Mouse (Mus musculus): ENCODE measurements around the gene Hlx. TPM values are rescaled to one million over a fixed set of nuclear protein-coding genes. Genes with fewer than 3 reads are reported as not detected.

Gene Hlx
- polyA plus RNA-seq, 1 experiment from 2014 or later: 26.5 TPM

GRCm38 (mm10) chr1:184720162-184721025 lies 12.0 kb downstream of the Hlx start:
- H3K4me2 ChIP-seq: no peak overlapping the region
- no peak for ATAC-seq
- WGBS (ENCODE audit: insufficient replicate concordance): 4% methylated on average over 26 of the region's 26 CpGs

DNA sequence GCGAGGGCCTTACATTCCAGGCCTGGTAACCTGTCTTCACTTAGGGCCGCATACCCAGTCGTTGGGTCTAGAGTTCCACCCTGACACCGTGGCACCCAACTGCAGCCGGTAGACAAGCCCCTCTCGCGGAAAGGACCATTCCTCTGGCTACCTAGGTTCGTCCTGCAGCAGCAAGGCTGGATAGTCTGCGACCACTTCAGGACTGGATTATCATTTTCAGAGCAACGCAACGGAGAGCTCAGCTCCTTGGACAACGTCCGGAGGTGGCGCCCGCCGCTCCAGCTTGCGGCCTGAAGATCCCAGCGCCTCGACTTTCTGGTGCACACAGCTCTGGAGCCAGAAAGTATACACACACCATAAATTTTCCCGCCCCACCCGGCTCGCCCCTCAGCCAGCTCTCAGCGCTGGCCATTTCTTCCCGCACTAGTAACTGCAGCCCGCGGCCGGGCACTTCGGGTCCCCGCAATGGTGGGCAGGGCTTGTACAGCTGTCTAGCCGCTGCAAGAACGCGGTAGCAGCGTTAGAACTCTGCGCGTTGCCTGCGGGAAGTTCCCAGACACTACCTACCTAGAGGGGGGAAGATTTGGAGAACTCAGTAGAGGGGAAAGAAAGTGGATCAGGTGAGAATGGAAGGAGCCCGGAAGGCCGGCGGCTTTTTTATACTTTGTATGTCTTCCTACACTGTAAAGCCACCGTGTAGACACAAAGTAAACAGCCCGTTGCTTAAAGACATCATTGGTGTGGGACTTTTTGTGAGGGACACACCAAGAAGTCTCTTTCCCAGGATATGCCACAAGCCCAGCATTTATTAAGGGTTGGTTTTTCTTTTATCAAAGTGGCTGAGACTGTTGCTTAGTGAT lies 13.9 kb downstream of the Hlx start:
- Histone ChIP-seq H3K27me3 (replicated peaks) (peaks cover 99% of the 10 kb centered on the region), H3K27ac (no peak overlapping the region), H3K9me3 (replicated peaks) (no peaks in the 10 kb centered on the region), H3K36me3 (no peaks in the 10 kb centered on the region), H3K9ac (no peak overlapping the region), H3K4me1 (no peaks in the 10 kb centered on the region), H3K4me3 (peak overlapping the region; percentile 14; the same call in 1 of the 2 replicates), H3K4me2 (peak overlapping the region; percentile 45)
- 2% methylated on average over 41 of the region's 41 CpGs for WGBS (ENCODE audit: insufficient replicate concordance)
- no peak for ATAC-seq

More at GRCm38 (mm10) chr1:184720162-184721025, 12.0 kb downstream of the Hlx start:
- Histone ChIP-seq H3K4me1 (no peaks in the 10 kb centered on the region), H3K27me3 (replicated peaks) (peaks cover 100% of the 10 kb centered on the region), H3K4me3 (no peak overlapping the region), H3K27ac (no peak overlapping the region), H3K9ac (no peak overlapping the region), H3K9me3 (replicated peaks) (no peaks in the 10 kb centered on the region), H3K36me3 (no peaks in the 10 kb centered on the region)

DNA sequence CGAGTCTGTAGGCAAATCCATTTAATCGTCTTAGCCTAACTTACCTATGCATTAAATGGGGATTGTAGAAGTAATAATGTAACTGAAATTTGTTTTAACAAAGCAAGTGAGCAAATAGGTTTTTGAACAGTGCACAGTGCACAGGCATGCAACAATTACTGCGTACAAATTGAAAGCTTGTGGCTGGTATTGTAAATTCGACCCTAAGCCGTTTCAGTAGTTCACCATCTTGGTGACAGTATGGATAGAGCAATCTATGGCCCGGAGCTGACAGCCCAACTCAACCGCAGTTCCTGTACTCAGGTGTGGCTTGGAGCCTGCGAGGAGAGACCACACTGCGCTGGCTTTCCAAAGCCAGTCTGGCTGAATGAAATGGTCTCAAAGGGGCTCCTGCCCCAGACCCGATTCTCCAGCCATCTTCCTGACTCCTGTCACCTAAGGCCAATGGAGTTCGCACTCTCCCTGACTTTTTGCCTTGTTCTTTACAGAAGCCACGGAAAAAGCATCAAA lies 14.7 kb downstream of the Hlx start:
- no peaks in the 10 kb centered on the region for H3K4me1 ChIP-seq
- no peak overlapping the region for H3K4me2 ChIP-seq
- no peak overlapping the region for H3K4me3 ChIP-seq
- 6% methylated on average over 12 of the region's 12 CpGs for WGBS (ENCODE audit: insufficient replicate concordance)
- no peak for ATAC-seq
- no peak overlapping the region for H3K27ac ChIP-seq
- no peak overlapping the region for H3K9ac ChIP-seq
- no peaks in the 10 kb centered on the region for H3K36me3 ChIP-seq
- H3K27me3 ChIP-seq (replicated peaks): peaks cover 96% of the 10 kb centered on the region
- no peaks in the 10 kb centered on the region for H3K9me3 ChIP-seq (replicated peaks)

DNA sequence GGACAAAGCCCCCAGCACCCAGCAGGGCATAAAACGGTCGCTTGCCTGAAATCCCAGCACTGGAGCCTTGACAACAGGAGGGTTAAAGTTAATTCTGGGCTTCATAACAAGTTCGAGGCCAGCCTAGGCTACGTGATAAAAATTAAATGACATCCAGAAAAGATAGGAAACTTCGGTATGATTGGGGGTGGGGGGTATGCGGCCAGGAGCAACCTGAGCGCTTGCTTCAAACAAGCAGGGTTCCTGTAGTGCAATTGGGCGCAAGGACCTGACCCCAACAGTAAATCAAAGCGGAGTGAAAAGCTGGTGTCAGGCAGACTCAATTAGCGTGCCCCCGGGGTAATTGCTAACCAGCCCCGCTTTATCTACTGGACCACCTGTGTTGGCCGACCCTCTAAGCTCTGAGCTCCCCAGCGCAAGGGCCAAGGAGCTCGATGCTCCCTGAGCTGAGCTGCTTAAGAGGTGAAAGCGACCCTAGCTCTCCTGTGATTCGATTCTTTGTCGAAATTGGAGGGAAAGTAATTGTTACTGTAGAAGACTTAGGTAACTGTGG lies 15.3 kb downstream of the Hlx start:
- WGBS (ENCODE audit: insufficient replicate concordance): 5% methylated on average over 18 of the region's 18 CpGs
- no peak overlapping the region for H3K9ac ChIP-seq
- no peak overlapping the region for H3K4me3 ChIP-seq
- peaks cover 89% of the 10 kb centered on the region for H3K27me3 ChIP-seq (replicated peaks)
- H3K27ac ChIP-seq: no peak overlapping the region
- no peak for ATAC-seq
- no peaks in the 10 kb centered on the region for H3K4me1 ChIP-seq
- no peaks in the 10 kb centered on the region for H3K9me3 ChIP-seq (replicated peaks)
- H3K36me3 ChIP-seq: no peaks in the 10 kb centered on the region
- no peak overlapping the region for H3K4me2 ChIP-seq

- H3K9ac ChIP-seq: no peak overlapping the region
- H3K9me3 ChIP-seq (replicated peaks): no peaks in the 10 kb centered on the region
- 3% methylated on average over 6 of the region's 6 CpGs for WGBS (ENCODE audit: insufficient replicate concordance)
- H3K36me3 ChIP-seq: no peaks in the 10 kb centered on the region
- no peak overlapping the region for H3K27ac ChIP-seq
- no peaks in the 10 kb centered on the region for H3K4me1 ChIP-seq
- no peak overlapping the region for H3K4me3 ChIP-seq
- H3K27me3 ChIP-seq (replicated peaks): peaks cover 83% of the 10 kb centered on the region
- ATAC-seq: no peak
- no peak overlapping the region; the same call in 1 of the 2 replicates for H3K4me2 ChIP-seq
Measured at GRCm38 (mm10) chr1:184716117-184716516, 16.3 kb downstream of the Hlx start.

DNA sequence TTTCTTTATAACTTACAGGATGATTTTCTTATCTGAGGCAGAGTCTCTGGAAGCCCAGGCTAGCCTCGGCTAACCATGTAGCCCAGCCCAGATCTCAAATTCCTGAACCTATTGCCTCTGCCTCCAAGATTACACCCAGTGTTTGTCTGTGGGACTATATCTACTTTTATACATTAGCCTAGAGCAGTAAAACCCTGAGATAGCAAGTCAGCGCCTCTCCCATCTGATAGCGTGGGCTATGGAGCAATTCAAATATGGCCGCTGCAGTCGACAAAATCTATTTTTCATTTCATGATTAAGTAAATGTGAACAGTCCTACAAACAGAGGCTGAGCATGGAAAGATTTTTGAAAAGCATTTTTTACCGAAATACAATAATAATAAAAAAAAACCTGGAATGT lies 16.7 kb downstream of the Hlx start:
- Histone ChIP-seq H3K9me3 (replicated peaks) (no peaks in the 10 kb centered on the region), H3K36me3 (no peaks in the 10 kb centered on the region), H3K27ac (no peak overlapping the region), H3K9ac (no peak overlapping the region), H3K27me3 (replicated peaks) (peaks cover 79% of the 10 kb centered on the region), H3K4me1 (no peaks in the 10 kb centered on the region), H3K4me3 (no peak overlapping the region), H3K4me2 (no peak overlapping the region)
- ATAC-seq: no peak
- WGBS (ENCODE audit: insufficient replicate concordance): 25% methylated on average over 6 of the region's 6 CpGs

DNA sequence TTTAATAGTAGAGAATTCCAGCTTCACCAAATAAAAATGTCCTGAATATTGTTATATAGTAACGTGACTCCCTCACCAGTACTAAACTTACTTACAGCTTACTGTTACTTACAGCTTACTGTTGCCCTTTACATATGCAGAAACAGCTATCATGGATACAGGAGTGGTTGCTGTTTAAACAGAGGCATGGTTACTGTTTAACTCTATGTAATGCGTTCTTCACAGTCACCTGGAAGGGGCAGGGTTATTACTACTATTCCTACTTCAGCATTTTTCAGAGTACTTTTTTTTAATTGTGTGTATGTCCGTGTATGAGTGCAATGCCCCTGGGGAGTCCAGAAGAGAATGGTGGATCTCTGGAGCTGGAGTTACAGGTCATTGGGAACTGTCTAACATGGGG lies 17.9 kb downstream of the Hlx start:
- H3K27me3 ChIP-seq (replicated peaks): peaks cover 67% of the 10 kb centered on the region
- no peaks in the 10 kb centered on the region for H3K9me3 ChIP-seq (replicated peaks)
- 50% methylated on average over 3 of the region's 3 CpGs for WGBS (ENCODE audit: insufficient replicate concordance)

DNA sequence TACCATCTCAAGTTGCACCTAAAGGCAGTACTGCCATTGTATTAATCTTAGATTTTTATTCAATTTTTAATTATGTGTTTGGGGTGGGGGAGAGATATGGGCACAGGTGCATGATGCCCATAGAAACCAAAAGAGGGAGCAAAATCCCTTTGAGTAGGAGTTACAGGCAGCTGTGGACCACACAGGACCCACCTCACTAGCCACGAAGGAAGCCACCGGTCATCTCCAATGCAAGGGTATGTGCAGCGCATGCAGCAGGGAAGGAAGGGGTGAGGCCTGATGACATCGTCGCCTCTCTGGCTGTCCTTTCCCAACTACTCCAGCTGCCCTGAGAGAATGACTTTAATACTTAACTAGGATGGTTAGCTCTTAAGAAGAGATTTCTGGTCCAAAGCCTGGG lies 18.7 kb downstream of the Hlx start:
- H3K27ac ChIP-seq: no peak overlapping the region
- no peak overlapping the region for H3K4me2 ChIP-seq
- H3K9ac ChIP-seq: no peak overlapping the region
- WGBS (ENCODE audit: insufficient replicate concordance): 52% methylated on average over 5 of the region's 5 CpGs
- ATAC-seq: no peak
- H3K4me1 ChIP-seq: no peaks in the 10 kb centered on the region
- no peaks in the 10 kb centered on the region for H3K9me3 ChIP-seq (replicated peaks)
- no peak overlapping the region for H3K4me3 ChIP-seq
- H3K36me3 ChIP-seq: no peaks in the 10 kb centered on the region
- peaks cover 65% of the 10 kb centered on the region for H3K27me3 ChIP-seq (replicated peaks)

More for the DNA sequence above, 17.9 kb downstream of the Hlx start:
- Histone ChIP-seq H3K36me3 (no peaks in the 10 kb centered on the region), H3K4me3 (no peak overlapping the region), H3K9ac (no peak overlapping the region), H3K4me2 (no peak overlapping the region), H3K27ac (no peak overlapping the region), H3K4me1 (no peaks in the 10 kb centered on the region)
- ATAC-seq: no peak

GRCm38 (mm10) chr1:184707532-184708248 lies 24.7 kb downstream of the Hlx start:
- Histone ChIP-seq H3K27me3 (replicated peaks) (peaks cover 30% of the 10 kb centered on the region), H3K9ac (no peak overlapping the region), H3K4me3 (no peak overlapping the region), H3K4me1 (no peaks in the 10 kb centered on the region), H3K9me3 (replicated peaks) (no peaks in the 10 kb centered on the region), H3K27ac (no peak overlapping the region), H3K4me2 (no peak overlapping the region), H3K36me3 (no peaks in the 10 kb centered on the region)
- WGBS (ENCODE audit: insufficient replicate concordance): 61% methylated on average over 4 of the region's 4 CpGs
- no peak for ATAC-seq

DNA sequence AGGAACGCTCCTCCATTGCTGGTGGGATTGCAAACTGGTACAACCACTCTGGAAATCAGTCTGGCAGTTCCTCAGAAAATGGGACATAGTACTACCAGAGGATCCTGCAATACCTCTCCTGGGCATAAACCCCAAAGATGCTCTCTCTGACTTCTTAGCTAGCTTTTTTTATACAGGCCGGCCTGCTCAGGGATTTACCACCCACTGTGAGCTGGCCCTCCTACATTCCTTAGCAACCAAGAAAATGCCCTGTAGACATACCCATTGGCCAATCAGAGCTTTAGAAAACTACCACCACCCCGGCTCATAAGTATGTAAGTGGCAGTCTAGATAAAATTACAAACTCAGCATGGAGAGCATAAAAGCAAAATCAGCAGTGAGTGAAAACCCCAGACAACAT lies 27.5 kb downstream of the Hlx start:
- 38% methylated on average over 3 of the region's 3 CpGs for WGBS (ENCODE audit: insufficient replicate concordance)
- Histone ChIP-seq H3K9ac (no peak overlapping the region), H3K4me1 (no peaks in the 10 kb centered on the region), H3K27ac (no peak overlapping the region), H3K36me3 (no peaks in the 10 kb centered on the region), H3K4me3 (no peak overlapping the region), H3K4me2 (no peak overlapping the region), H3K27me3 (replicated peaks) (peaks cover 26% of the 10 kb centered on the region), H3K9me3 (replicated peaks) (no peaks in the 10 kb centered on the region)
- ATAC-seq: no peak

DNA sequence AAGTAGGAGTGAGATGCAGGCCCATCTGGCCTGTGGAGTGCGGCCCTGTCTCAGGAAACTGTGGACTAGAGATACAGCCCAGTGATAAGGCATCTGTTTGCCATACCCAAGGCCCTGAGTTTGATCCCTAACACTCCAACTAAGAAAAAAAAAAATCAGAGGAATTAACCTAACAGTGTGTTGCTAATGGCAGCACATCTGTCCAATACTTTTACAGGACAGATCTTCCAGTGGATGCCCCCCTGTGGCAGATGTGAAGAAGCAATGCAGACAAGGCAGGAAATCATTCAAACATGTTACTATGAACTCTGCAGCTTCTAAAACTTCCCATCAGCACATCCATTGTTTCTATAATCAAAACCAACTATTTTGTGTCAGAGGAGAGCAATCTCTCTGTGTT lies 33.1 kb downstream of the Hlx start:
- Histone ChIP-seq H3K27me3 (replicated peaks) (no peaks in the 10 kb centered on the region; the same call in 1 of the 2 replicates), H3K4me3 (no peak overlapping the region), H3K27ac (no peak overlapping the region), H3K9me3 (replicated peaks) (no peaks in the 10 kb centered on the region), H3K4me1 (no peaks in the 10 kb centered on the region), H3K4me2 (no peak overlapping the region), H3K9ac (no peak overlapping the region), H3K36me3 (no peaks in the 10 kb centered on the region)
- ATAC-seq: no peak
- 62% methylated on average over 1 of the region's 1 CpGs for WGBS (ENCODE audit: insufficient replicate concordance)
